Comparison of ENCODE assay signal across 13 mouse cellular contexts in the genomic region with DNA sequence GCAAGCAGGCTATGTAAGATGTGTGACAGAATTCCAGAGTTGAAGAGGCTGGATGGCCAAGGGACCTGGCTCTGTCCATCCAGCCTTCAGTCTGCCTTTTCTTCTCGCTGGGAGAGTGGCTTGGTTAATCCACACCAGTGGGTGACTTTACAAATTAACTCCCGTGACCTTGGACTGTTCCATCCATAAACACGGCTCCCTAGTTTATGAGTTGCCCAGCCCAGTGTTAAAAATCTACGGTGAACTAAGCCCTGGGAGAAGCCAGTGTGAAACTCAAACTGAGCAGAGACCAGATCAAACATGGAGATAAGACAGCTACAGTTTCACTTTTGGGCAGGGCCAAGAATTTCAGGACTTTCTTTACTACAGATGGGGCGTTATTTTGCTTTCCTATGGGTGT. TPM values are rescaled to one million over a fixed set of nuclear protein-coding genes. Genes with fewer than 3 reads are reported as not detected.
A peak's percentile ranks its signal among the peaks of the same experiment; 100 is the strongest.
DNase-seq lines count a peak whose midpoint lies in the region; ATAC-seq and TF ChIP-seq lines count a peak whose summit lies in the region.
"Had no signal": no experiment of that assay in that cellular context is flagged by ENCODE, and none has a peak within 500 bp of the region (broad histone marks: within the 10 kb centered on the region; RNA-seq: fewer than 3 reads in every experiment).

No protein-coding gene starts in this region.

- H3K9me3 ChIP-seq in lung, embryonic 14.5 days (ENCODE audit: low read depth, low read length), result no peaks in the 10 kb centered on the region
- H3K9me3 ChIP-seq in intestine, embryonic 16.5 days (ENCODE audit: control insufficient read depth, low read length), result no peaks in the 10 kb centered on the region; the same call in 1 of the 2 replicates
- H3K9me3 ChIP-seq: forebrain, embryonic 15.5 days; hindbrain, embryonic 10.5 days had no signal

- ATAC-seq in lung, embryonic 14.5 days (ENCODE audit: insufficient read depth), result no peak
- peak; percentile 55 for ATAC-seq in intestine, embryonic 16.5 days
- ATAC-seq: forebrain, embryonic 15.5 days had no signal

- WGBS in lung, embryonic 14.5 days, result 33% methylated on average over 5 of the region's 5 CpGs
- 32% methylated on average over 5 of the region's 5 CpGs for whole genome bisulfite sequencing in intestine, embryonic 16.5 days

- no peak for TF ChIP-seq CTCF in lung, embryonic 14.5 days (IDR thresholded peaks at IDR 0.05; ENCODE audit: low read depth)

- no peak overlapping the region for H3K4me2 ChIP-seq in lung, embryonic 14.5 days
- H3K4me2 ChIP-seq in intestine, embryonic 16.5 days (ENCODE audit: low read depth, low read length), result peak overlapping the region; percentile 20; the same call in 1 of the 2 replicates
- H3K4me2 ChIP-seq: forebrain, embryonic 15.5 days had no signal

- peak overlapping the region; percentile 16; the same call in 1 of the 2 replicates for H3K27ac ChIP-seq in lung, embryonic 14.5 days (ENCODE audit: low read depth)
- H3K27ac ChIP-seq in intestine, embryonic 16.5 days (ENCODE audit: low read length), result peak overlapping the region; percentile 64
- H3K27ac ChIP-seq: forebrain, embryonic 15.5 days; hindbrain, embryonic 10.5 days had no signal

- peaks cover 11% of the 10 kb centered on the region for H3K4me1 ChIP-seq in lung, embryonic 14.5 days (ENCODE audit: insufficient read depth)
- peaks cover 35% of the 10 kb centered on the region for H3K4me1 ChIP-seq in intestine, embryonic 16.5 days (ENCODE audit: control insufficient read depth, insufficient read depth, low read length)
- H3K4me1 ChIP-seq: forebrain, embryonic 15.5 days had no signal

- no peaks in the 10 kb centered on the region for H3K27me3 ChIP-seq in lung, embryonic 14.5 days (ENCODE audit: insufficient read depth, low read length)
- H3K27me3 ChIP-seq in intestine, embryonic 16.5 days (replicated peaks; ENCODE audit: control insufficient read depth, insufficient read depth, low read length), result no peaks in the 10 kb centered on the region
- H3K27me3 ChIP-seq: CH12.LX; forebrain, embryonic 15.5 days had no signal

- no peak overlapping the region for H3K9ac ChIP-seq in lung, embryonic 14.5 days
- H3K9ac ChIP-seq in intestine, embryonic 16.5 days (ENCODE audit: low read depth, low read length), result no peak overlapping the region
- H3K9ac ChIP-seq: forebrain, embryonic 15.5 days had no signal

- DNase-seq in lung, embryonic 14.5 days, result no peak
- no peak for DNase-seq in lung, adult 18-20 months
- DNase-seq in kidney, postnatal 36 days, result peak; percentile 66 to 85
- DNase-seq in yolk sac, embryonic 10.5 days (ENCODE audit: low spot score), result peak; percentile 74
- DNase-seq in cerebellum, adult 18-20 months, result no peak
- no peak for DNase-seq in natural killer cell, adult 2 months (ENCODE audit: low spot score in 2 of 2)
- DNase-seq in cerebellum, postnatal 25 days, result no peak
- DNase-seq: heart, adult 11 months; layer of hippocampus, postnatal 36 days had no signal

- no peak overlapping the region for H3K4me3 ChIP-seq in lung, embryonic 14.5 days (ENCODE audit: low read depth, low read length)
- H3K4me3 ChIP-seq in intestine, embryonic 16.5 days (ENCODE audit: low read length), result no peak overlapping the region
- H3K4me3 ChIP-seq: forebrain, embryonic 15.5 days; hindbrain, embryonic 10.5 days had no signal

- no peaks in the 10 kb centered on the region for H3K36me3 ChIP-seq in lung, embryonic 14.5 days (ENCODE audit: insufficient read depth)
- no peaks in the 10 kb centered on the region for H3K36me3 ChIP-seq in intestine, embryonic 16.5 days (ENCODE audit: control insufficient read depth, insufficient read depth, low read length)
- H3K36me3 ChIP-seq: forebrain, embryonic 15.5 days; hindbrain, embryonic 10.5 days had no signal

RNA-seq across cellular contexts. Expression of a gene that starts 19.9 kb away (rescaled TPM):
- polyA plus RNA-seq in lung, embryonic 14.5 days (2014; fragmentation: Nextera tagmentation; extraction: Ambion mirVana), result 85.3 and 89.8 TPM in 2 replicates
- polyA plus RNA-seq in intestine, embryonic 16.5 days (2015; fragmentation: Nextera tagmentation; extraction: Ambion mirVana), result 170 and 181 TPM in 2 replicates

RNA-seq across cellular contexts. Expression of a gene that starts 49.8 kb away (rescaled TPM):
- polyA plus RNA-seq in lung, embryonic 14.5 days (2014; fragmentation: Nextera tagmentation; extraction: Ambion mirVana), result 10.1 and 11.4 TPM in 2 replicates
- 8.4 and 10.6 TPM in 2 replicates for polyA plus RNA-seq in intestine, embryonic 16.5 days (2015; fragmentation: Nextera tagmentation; extraction: Ambion mirVana)

RNA-seq across cellular contexts. Expression of a gene that starts 59.9 kb away (rescaled TPM):
- polyA plus RNA-seq in lung, embryonic 14.5 days (2014; fragmentation: Nextera tagmentation; extraction: Ambion mirVana), result 11.6 and 12.6 TPM in 2 replicates
- polyA plus RNA-seq in intestine, embryonic 16.5 days (2015; fragmentation: Nextera tagmentation; extraction: Ambion mirVana), result 7.2 and 7.4 TPM in 2 replicates

Comparison
In these comparisons a context has a peak if more than half of its experiments do, and no peak if none do; other contexts are left out.
1. DNase-seq: peak in kidney, postnatal 36 days (2 of 2) and yolk sac, embryonic 10.5 days (single experiment); none in lung, embryonic 14.5 days (single experiment), lung, adult 18-20 months (0 of 2), cerebellum, adult 18-20 months (0 of 2), natural killer cell, adult 2 months (0 of 2) and cerebellum, postnatal 25 days (0 of 2).